Mouse (Mus musculus): ENCODE results near the gene Upk2.
"Not testable (repeated sequence)": the region's sequence is repeated elsewhere in the genome, so short reads cannot be mapped to it uniquely, and the experiment has no call there.

The Upk2 gene

DNA sequence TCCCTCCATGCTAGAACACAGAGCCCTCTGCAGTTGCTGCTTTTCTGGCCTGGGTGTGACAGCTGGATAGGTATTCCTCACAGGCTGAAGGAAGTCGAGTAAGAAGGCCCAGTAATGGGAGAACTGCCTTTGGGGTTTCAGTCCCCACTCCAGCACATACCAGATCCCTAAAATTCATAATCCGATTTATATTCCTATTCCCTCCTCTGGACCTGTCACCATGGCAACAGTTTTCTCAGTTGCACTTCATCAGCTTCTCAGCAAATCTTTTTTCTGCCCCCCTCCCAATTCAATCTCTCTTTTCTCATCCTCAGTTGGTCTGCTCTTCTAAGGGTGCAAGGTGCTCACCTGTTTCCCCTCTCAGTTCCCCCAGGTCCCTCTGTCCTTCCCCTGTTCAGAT is 14.0 kb upstream of the Upk2 start:
- in situ Hi-C loops (cut with MboI, MseI) = no loop called here

DNA sequence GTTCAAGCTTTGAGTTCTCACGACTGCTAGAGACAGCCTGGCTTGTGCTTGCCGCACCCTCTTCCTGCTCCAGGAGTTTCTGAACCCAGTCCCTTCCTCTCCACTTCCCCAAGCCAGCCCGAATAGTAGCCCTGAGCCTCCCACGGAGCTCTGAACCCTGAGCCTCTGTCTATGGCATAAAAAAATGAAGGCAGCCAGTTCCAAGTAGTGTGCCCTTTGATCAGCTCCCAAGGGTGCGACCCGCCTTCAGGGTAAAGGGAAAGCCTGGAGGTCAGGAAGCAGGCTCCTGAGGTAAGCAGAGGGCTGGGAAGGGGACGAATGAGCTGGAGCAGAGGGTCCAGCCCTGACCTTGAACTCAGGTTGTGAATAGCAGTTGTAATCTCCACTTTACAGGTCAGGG is 13.4 kb upstream of the Upk2 start:
- in situ Hi-C loops (cut with MboI, MseI) = no loop called here

DNA sequence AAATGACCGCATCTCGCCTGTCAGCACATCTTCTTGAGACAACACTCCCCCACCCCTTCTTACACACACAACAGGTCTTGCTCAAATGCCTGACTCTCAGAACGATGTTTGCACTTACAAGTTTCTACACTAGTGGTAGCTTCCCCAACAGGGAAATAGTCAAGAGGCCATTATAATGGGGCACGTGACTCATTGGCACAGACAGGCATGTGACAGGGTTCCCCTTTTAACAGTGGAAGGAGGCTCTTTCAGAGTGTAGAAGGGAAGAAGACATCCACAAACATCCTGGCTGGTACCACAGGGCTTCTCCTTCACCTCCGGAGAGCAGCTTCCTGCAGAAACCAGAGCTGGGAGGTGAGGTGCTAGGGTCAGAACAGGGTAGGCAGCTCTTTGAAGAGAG is 7.2 kb upstream of the Upk2 start:
- in situ Hi-C loops (cut with MboI, MseI) = no loop called here

DNA sequence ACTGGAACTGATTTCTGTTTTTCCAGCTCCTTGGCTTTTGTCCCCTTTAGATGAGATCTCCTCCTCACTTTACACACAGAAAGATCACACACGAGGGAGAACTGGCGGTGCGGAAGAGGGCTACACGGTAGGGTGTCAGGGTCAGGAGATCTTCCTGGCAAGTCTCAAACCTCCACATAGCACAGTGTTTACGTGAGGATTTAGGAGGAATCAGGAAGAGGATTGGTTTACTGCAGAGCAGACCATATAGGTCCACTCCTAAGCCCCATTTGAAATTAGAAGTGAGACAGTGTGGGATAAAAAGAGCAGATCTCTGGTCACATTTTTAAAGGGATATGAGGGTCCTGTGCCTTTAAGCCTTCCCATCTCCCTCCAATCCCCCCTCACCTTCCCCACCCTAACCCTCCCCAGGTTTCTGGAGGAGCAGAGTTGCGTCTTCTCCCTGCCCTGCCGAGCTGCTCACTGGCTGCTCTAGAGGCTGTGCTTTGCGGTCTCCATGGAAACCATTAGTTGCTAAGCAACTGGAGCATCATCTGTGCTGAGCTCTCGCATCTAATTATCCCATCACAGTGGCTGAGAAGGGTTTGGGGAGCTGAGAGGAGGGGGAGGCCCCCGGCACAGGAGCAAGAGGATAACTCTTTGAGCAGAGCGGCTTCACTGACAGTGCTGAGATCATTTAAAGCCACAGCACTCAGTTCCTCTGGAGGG is 2.4 kb upstream of the Upk2 start:
- in situ Hi-C loops (cut with MboI, MseI) = loop anchor here (5.0 to 10.0 kb wide), 2 partner anchors 45 to 228 kb away; no protein-coding TSS in a partner anchor

DNA sequence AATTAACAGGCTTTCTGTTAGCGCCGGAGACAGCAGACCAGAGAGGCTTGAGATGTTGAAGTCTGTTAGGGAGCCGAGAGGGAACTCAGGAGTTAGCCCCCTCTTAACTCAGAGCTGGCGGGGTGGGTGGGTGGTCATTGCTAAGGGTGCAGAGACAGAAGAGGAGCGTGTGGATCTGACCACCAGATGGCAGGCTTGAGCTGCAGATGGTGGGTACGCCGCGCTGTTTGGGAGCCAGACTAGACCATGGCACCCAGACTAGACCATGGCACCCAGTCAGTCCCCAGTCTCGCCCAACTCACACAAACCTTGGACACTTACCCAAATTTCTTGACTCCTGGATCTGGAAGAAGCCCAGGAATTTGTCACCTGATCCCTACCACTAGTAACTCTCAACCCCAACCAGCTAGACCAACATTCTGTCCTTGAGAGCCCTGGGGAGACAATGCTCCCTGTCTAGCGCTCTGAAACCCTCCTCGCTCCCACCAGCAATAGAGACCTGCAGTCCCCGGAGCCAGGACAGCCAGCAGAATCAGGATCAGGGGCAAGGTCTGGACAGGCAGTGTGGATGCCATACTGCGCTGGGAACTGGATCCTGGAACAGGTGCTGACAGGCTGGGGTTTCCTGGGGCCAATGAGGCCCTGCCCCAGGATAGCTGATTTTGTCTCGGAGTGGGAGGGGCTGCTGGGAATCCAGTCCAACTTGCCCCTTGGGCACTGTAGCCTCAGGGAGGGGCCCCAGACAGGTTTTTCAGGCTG is 465 bp downstream of the Upk2 start:
- in situ Hi-C loops (cut with MboI, MseI) = loop anchor here (10.0 kb wide), 1 partner anchor 230 kb away; no protein-coding TSS in a partner anchor

DNA sequence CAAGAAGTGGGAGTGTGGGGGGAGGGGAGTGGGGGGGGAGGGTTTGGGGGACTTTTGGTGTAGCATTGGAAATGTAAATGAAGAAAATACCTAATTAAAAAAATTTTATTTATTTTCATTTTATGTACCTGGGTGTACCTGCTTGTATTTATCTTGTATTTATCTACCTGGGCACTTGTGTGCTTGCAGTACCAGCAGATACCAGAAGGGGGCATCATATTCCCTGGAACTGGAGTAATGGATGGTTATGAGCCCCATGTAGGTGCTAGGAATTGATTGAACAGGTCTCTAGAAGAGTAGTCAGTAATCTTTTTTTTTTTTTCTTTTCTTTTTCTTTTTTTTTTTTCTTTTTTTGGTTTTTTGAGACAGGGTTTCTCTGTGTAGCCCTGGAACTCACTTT is 4.4 kb downstream of the Upk2 start:
- in situ Hi-C loops (cut with MboI, MseI) = loop anchor here (10.0 kb wide), 1 partner anchor 234 kb away; no protein-coding TSS in a partner anchor

DNA sequence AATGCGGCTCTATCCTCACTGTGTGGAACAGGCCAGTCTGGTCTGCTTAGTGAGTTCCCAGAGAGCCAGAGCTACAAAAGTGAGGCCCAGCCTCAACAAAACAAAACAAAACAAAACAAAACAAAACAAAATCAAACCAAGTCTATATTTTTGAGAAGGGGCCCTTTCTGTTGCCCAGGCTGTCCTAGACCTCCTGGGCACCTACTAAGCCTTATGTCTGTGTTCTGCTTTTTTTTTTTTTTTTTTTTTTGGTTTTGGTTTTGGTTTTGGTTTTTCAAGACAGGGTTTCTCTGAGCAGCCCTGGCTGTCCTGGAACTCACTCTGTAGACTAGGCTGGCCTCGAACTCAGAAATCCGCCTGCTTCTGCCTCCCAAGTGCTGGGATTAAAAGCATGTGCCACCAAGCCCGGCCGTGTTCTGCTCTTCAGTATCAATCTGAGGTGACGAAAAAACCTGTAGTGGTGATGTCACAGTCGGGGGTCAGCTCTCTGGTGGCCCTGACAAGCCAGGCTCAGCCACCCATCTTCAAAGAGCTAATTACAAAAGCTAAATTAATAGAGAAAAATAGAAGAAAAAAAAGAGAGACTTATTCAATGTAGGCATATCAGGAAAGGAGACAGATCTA is 10.3 kb downstream of the Upk2 start:
- in situ Hi-C loops (cut with MboI, MseI) = not testable (repeated sequence)

DNA sequence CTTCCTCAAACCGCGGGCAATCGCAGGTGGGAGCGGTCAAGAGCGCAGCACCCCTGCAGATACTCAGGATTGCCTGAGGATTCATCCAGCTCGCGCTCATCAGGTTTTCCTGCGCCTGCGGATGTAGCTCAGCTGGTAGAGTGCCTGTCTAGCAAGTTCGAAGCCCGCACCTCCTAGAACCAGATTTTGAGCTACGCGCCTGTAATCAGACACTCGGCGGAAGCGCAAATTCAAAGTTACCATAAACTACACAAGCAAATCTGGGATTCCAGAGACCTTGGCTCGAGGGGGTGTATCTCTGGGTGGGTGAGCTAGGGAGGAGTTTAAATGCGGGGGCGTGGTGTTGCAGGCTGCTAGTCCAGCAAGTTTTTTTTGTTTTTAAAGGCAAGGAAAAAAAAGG is 13.8 kb downstream of the Upk2 start, which contains the start of gene Foxr1:
TSS of gene Foxr1 (minus strand) at position 176 of the 400 bp plus-strand sequence.
- in situ Hi-C loops (cut with MboI, MseI) = no loop called here

DNA sequence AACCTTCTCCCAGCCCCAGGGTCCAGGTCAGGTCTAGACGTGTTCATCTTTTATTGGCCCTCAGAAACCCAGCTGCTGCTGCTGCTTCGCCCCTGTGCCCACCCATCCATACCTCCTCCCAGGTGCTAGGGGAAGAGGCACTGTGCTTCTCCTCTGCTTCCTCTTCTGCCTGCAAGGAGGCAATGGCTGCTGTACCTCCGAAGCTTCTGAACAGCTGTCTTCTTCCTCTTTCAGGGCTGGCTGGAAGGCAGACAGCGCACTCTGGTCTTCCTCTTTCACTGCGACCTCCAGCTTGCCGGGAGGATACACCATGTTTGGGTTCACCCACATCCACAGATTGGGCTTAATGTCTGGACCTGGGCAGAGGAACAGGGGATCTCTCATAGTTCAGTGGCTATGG is 19.0 kb downstream of the Upk2 start:
- in situ Hi-C loops (cut with MboI, MseI) = no loop called here

DNA sequence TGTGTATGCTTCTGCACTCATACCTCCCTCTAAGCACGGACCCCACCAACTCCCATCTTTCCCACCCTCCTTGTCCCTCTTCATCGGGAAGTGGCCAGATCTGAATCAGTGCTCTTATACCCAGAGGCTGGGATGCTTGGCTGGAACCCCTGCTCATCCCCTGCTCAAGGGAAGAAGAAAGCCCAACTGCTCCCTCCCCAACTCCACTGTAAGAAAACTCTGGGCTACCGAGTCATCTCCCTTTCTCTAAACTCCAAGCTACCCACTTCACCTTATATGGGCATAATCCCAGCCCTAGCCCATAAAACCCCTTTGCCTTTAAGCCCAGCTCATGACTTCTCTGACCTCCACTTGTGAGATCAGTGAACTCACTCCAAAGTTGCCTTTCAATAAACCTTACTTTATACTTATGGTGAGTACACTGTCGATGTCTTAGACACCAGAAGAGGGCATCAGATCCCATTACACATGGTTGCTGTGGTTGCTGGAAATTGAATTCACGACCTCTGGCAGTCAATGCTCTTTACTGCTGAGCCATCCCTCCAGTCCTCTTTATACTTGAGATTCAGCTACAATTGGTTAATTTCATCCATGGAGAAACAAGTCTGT is 22.1 kb downstream of the Upk2 start:
- in situ Hi-C loops (cut with MboI, MseI) = no loop called here

DNA sequence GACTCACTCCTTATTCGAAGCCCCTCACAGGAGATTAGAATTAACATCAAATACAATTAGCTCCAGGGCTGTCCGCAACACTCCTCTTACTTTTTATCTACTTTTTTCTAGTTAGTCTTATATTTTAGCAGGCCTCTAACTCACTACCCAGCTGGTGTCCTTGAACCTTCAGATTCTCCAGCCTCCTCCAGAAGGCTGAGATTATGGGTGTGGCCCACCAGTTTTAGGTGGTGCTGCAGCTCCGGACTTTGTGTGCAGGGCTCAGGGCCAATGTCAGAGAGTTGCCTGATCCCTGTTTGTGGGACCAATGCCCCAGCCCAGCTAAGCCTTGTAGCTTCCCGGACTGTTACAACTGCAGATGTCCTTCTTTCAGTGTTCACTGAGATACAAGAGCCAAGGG is 31.2 kb downstream of the Upk2 start:
- in situ Hi-C loops (cut with MboI, MseI) = no loop called here

DNA sequence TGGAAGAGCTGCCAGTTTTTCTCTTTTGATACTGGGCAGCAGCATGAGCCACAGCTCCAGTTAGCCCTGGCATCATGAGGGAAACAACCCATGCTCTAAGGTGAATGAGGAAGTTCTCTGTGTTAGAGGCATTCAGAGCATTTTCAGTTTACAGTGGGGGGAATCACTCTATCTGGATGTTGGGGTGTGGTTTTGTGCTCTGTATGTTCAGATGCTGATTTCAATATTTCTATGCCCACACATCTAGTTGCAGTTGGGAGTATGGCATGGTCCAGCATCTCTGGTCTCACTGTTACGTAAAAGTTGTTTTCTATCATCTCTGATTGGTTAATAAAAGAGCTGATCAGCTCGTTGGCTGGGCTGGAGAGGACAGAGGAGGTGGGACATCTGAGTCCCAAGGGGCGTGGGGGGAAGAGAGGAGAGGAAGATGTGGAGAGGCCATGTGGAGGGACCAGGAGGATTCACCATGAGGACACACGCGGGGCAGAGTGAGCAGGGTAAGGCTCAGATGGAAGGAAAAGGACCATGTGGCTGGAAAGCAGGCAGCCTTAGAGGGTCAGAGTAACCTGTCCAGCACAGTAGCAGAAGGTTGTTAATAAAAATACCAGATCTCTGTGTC is 34.4 kb downstream of the Upk2 start:
- in situ Hi-C loops (cut with MboI, MseI) = no loop called here

DNA sequence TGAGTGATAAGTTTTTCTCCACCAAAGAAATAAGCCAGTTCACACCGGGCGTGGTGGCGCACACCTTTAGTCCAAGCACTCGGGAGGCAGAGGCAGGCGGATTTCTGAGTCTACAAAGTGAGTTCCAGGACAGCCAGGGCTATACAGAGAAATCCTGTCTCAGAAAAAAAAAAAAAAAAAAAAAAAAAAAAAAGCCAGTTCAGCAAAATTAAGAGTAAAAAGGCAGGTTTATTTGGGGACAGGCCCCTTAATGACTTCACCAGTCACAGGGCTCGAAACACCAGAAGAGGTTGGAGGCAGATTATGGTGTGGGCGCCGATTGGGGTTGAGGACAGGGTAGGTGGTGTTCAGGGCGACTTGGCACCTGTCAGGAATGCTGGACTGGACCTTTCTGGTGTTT is 35.0 kb downstream of the Upk2 start:
- in situ Hi-C loops (cut with MboI, MseI) = not testable (repeated sequence)

DNA sequence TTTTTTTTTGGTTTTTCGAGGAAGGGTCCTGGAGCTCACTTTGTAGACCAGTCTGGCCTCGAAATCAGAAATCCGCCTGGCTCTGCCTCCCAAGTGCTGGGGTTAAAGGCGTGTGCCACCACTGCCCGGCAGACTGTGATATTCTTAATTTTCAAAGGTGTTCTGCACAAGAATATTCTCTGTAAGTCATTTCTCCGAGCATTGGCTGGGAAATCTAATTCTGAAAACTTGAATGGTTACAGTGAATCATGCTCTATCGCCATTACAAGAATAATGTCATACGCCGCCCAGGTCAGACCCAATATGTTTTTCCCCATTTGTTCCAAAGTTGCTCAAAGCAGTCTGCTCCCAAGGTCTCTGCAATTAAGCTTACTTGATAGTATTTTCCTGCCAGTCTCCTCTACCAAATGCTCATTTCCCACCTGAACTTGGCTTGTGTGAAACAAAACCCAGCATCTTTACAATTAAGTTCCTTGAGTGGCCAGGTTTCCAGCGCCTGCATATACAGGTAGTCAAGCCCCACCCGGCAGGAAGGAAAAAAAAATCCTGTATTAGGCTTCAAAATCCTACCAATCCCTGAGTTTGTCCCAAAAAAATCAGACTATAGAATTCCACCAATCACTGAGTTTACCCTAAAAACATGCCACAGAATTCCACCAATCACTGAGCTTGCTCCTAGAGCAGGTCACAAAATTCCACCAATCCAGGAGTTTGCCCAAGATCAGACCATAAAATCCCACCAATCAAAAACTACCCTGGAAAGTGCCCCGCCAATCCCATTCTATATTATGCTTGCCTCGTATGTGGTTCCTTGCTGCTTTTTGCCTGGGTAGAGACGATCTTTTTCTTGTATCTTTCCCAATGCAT is 36.0 kb downstream of the Upk2 start, which contains the start of gene Ccdc84:
TSS of gene Ccdc84 (minus strand) at position 51 of the 867 bp plus-strand sequence.
- in situ Hi-C loops (cut with MboI, MseI) = no loop called here

DNA sequence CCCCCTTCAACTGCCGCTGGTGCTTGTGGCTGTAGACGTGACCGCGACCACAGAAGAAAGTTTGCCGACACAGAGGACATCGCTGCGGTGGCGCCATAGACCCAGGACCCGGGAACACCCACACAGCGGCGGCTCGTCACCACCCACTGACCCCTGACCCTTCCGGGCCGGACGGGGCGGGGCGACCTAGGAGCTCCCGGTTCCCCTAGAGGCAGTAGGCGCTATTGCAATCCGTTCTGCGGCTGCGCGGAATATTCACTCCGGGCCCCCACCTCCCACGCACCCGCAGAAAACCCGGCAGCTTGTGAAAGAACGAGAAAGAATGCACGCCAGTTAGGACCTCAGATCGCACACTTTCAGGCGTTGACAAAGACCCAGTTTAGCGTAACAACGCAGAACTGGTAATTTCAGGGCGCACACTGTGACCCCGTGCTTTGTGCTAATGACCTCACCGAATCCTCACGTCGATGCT is 36.8 kb downstream of the Upk2 start:
- in situ Hi-C loops (cut with MboI, MseI) = no loop called here

DNA sequence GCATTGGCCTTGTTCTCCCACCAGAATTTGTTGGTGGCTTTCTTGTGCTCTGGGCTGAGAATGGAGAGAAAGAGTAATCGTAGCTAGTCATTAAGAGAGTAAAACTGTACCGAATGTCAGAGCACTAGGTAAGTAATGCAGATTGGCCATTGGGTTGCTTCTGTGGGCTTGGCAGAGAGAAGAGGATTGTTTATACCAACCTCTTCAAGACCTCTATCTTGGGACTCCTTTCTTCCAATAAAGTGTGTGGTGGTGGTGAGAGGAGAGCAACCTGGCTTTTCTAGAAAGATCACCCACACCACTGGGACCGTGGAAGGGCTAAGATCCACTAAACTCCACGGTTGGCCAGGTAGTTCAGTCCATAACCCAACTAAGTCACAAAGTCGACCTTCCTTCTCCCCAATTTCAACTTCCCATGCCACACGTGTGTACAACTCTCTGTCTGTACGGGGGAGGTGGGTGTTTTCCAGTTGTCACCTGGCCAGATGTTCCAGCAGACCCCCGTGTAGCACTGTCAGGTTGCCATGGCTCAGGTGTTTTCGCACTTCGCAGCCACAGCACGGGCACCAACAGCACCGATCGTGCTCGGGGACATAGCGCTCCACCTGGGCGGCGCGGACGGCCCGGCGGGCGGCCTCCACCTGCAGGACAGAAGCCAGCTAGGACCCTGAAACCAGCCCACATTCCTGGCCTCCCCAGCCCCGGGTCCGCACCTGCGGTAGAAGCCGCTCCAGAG is 37.5 kb downstream of the Upk2 start:
- in situ Hi-C loops (cut with MboI, MseI) = no loop called here

DNA sequence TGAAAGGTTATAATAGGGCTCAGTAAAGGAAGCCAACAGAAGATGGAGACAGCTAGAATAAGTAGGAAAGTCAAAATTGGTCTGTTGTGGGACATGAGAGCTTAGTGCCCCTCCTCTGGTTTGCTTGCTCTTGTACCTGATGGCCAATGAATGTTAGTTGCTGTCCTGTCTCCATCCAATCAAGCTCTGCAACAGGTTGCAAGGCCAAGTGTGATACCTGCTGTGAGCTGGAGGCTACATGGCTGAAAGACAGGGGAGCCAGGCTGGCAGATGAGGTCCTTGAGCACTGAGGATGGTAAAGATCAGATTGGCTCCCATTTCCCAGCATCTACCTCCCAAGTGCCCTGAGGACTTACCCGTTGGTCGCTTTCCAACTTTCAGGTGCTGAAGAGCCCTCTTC is 42.0 kb downstream of the Upk2 start:
- in situ Hi-C loops (cut with MboI, MseI) = no loop called here

DNA sequence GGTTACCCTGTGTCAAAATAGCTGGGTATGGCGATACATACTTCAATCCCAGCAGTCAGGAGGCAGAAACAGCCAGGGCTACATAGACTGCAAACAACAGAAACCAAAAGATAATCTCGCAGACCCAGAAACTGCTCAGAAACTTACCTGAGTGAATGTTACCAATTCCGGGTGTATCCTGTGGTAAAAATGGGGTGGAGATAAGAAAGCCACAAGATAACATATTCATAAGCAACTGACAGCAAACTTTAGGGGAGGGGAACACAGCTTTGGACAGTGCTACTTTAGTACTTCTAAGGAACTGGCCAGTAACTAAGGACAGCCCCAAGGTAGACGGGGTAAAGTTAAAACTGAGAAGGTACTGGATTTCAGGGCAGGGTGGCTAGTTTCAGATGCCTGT is 42.5 kb downstream of the Upk2 start:
- in situ Hi-C loops (cut with MboI, MseI) = no loop called here

DNA sequence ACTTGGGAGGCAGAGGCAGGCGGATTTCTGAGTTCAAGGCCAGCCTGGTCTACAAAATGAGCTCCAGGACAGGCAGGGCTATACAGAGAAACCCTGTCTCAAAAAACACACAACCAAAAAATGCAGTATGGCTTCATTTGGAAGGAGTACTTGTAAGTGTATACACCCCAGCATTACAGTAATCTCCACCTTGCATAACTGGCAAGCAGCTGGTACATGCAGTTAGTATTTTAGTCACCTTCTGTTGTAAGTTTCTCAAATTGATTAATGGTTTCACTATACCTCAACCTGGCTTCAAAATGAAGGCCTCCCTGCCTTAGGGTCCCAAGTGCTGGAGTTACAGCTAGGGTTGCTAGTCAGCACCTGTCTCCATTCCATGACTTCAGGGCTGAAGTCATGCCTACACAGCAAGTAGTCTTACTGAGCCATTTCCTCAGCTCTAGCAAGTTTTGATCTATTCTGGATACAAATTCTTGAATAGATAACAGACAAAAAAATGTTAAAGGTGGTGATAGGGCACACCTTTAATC is 43.1 kb downstream of the Upk2 start:
- in situ Hi-C loops (cut with MboI, MseI) = no loop called here

Measured in T-helper 2 cell (primary cell).